Mouse (Mus musculus) limb, embryonic 12.5 days (tissue): ENCODE results near the gene Gtf2h2. TPM values are rescaled to one million over a fixed set of nuclear protein-coding genes. Genes with fewer than 3 reads are reported as not detected.
"Not testable (repeated sequence)": the region's sequence is repeated elsewhere in the genome, so short reads cannot be mapped to it uniquely, and the experiment has no call there.

Experiments
- ATAC-seq: fragments of 200-750 bp; cut with Nextera tagmentation; 2 replicates; pipeline ENCODE4 v1.8.0; 2017; ENCODE audit warnings: low read depth, moderate TSS enrichment; ENCODE audit not compliant: insufficient number of reproducible peaks, insufficient read depth, low FRiP score, low TSS enrichment
- H3K27ac ChIP-seq: fragments of 300-500 bp; sonication (generic); 2 replicates; pipeline ENCODE4 v1.5.1; 2016; ENCODE audit warnings: mild to moderate bottlenecking, moderate library complexity
- H3K27me3 ChIP-seq: fragments of 300-500 bp; sonication (generic); 2 replicates; pipeline ENCODE4 v1.6.1; 2016; ENCODE audit warnings: mild to moderate bottlenecking, moderate library complexity
- H3K36me3 ChIP-seq: fragments of 300-500 bp; sonication (generic); 2 replicates; pipeline ENCODE4 v1.6.1; 2016; ENCODE audit warnings: mild to moderate bottlenecking, moderate library complexity
- H3K4me1 ChIP-seq: fragments of 300-500 bp; sonication (generic); replicated peaks from 2 replicates; pipeline ENCODE4 v1.6.1; 2016
- H3K4me2 ChIP-seq: fragments of 300-500 bp; sonication (generic); 2 replicates; pipeline ENCODE4 v1.6.1; 2016; ENCODE audit warnings: mild to moderate bottlenecking, moderate library complexity
- H3K4me3 ChIP-seq: fragments of 300-500 bp; sonication (generic); replicated peaks from 2 replicates; pipeline ENCODE4 v1.5.1; 2016; ENCODE audit warnings: mild to moderate bottlenecking
- H3K9ac ChIP-seq: fragments of 300-500 bp; sonication (generic); replicated peaks from 2 replicates; pipeline ENCODE4 v1.6.1; 2016; ENCODE audit warnings: mild to moderate bottlenecking, moderate library complexity
- H3K9me3 ChIP-seq: fragments of 300-500 bp; sonication (generic); 2 replicates; pipeline ENCODE4 v1.6.1; 2016; ENCODE audit warnings: mild to moderate bottlenecking, moderate library complexity
- WGBS: fragments of 180-500 bp; shearing (Covaris S2); methylation state at CpG from one replicate; pipeline ENCODE4 v1.1.7; 2016; 5-methylcytosine and 5-hydroxymethylcytosine counted together
- polyA plus RNA-seq: library from polyadenylated mRNA; unstranded; fragments of >200 nt; fragmentation: Nextera tagmentation; extraction: Ambion mirVana; gene quantifications from 2 replicates; pipeline ENCODE4 v1.2.1, GENCODE M21; 2016

Gtf2h2 gene
- polyA plus RNA-seq, 1 experiment from 2014 or later: 84.5 TPM

GRCm38 (mm10) chr13:100483610-100484009 is 8.8 kb downstream of the Gtf2h2 start:
- Histone ChIP-seq H3K4me2 (no peak overlapping the region), H3K9ac (no peak overlapping the region), H3K4me1 (no peaks in the 10 kb centered on the region), H3K27me3 (no peaks in the 10 kb centered on the region), H3K27ac (no peak overlapping the region), H3K36me3 (peaks cover 79% of the 10 kb centered on the region), H3K9me3 (no peaks in the 10 kb centered on the region), H3K4me3 (no peak overlapping the region)
- no peak for ATAC-seq
- 90% methylated on average over 7 of the region's 7 CpGs for WGBS

DNA sequence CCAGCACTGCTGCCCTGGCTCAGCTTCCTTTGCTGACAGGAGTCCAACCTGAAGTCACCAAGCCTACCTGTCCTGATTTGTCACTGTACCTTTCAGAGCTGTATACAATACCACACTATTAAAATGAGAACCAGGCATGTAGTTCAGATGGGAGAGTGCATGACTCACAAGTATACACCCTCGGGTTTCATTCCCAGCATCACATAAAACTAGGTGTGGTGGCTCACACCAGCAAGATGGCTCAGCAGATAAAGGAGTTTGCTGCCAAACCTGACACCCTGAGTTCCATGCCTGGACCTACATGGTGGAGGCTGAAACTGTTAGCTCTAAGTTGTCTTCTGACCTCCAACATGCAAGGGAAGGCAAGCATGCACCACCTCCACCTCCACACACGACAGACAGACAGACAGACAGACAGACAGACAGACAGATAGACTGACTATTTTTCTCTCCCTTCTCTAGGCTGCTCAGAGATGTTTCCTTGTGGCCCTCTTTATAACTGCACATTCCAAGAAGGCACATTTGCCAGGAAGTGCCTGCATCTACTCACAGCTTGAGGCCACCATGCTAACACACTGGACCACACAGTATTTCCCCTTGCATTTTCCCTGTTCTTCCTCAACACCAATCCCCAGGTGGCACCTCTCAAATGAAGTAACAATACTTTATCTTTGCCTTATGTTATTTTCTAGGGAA is 28.7 kb downstream of the Gtf2h2 start:
- WGBS: 86% methylated on average over 2 of the region's 2 CpGs
- H3K9ac ChIP-seq: no peak overlapping the region
- H3K27me3 ChIP-seq: no peaks in the 10 kb centered on the region
- no peaks in the 10 kb centered on the region for H3K4me1 ChIP-seq
- no peak overlapping the region for H3K27ac ChIP-seq
- peaks cover 8% of the 10 kb centered on the region; the same call in 1 of the 2 replicates for H3K9me3 ChIP-seq
- no peak overlapping the region for H3K4me3 ChIP-seq
- H3K36me3 ChIP-seq: peaks cover 66% of the 10 kb centered on the region
- H3K4me2 ChIP-seq: no peak overlapping the region
- no peak for ATAC-seq

DNA sequence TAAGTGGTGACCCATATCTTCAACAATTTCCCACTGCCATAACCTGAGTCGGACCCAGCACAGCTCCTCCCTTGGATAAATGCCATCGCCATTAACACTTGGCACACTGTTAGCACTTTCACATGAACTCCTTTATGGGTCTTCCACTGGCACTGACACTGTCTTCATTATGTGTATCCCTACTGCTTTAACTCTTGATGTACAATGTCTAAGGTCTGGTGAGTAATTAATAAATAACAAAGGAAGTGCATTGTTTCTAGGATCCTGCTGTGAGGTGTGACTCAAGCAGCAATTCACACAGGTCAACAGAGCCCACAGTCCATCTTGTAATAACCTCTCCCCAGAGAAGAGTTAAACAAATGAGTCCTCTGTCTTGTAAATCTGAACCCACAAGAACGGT is 31.0 kb downstream of the Gtf2h2 start:
- Histone ChIP-seq H3K4me2 (no peak overlapping the region), H3K4me3 (no peak overlapping the region), H3K27ac (no peak overlapping the region), H3K9ac (no peak overlapping the region), H3K27me3 (no peaks in the 10 kb centered on the region), H3K36me3 (peaks cover 45% of the 10 kb centered on the region), H3K4me1 (no peaks in the 10 kb centered on the region), H3K9me3 (no peaks in the 10 kb centered on the region)
- no peak for ATAC-seq
- 75% methylated on average over 3 of the region's 3 CpGs for WGBS

DNA sequence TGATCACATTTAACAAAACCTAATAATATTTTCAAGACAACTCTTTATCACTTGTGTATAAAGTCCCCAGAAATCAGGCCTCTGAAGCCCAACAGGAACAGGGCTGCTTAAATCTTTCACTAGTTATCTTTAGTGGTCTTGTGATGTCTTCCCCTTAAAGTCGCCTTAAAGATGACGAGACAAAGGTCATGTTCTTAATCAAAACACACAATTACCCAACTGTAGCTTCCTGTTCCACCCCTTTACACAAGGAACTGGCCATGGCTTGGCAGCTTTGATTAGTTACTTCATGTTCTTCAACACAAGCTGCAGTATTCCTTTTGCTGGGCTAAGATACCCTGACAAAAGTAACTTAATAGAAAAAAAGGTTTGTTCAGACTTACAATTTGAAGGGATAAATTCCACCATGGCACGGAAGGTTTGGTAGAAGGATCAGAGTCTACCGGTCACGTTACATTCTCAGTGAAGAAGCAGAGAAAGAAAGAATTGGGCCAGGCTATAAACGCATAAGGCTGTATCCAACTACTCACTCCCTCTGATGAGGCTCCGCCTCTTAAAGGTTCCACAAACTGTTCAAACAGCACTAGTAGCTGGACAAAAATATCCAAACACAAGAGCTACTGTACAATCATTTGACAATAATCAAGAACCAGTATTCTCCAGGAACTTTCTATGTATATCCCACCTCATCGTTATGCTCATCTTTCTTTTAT is 39.8 kb downstream of the Gtf2h2 start, which contains the start of gene Naip1:
Naip1 (minus strand) TSS at position 455 of the 713 bp plus-strand sequence.
- 81% methylated on average over 8 of the region's 8 CpGs for WGBS
- not testable (repeated sequence) for H3K27me3 ChIP-seq, H3K9ac ChIP-seq, H3K4me3 ChIP-seq, H3K9me3 ChIP-seq, ATAC-seq, H3K27ac ChIP-seq, H3K36me3 ChIP-seq, H3K4me1 ChIP-seq, H3K4me2 ChIP-seq

DNA sequence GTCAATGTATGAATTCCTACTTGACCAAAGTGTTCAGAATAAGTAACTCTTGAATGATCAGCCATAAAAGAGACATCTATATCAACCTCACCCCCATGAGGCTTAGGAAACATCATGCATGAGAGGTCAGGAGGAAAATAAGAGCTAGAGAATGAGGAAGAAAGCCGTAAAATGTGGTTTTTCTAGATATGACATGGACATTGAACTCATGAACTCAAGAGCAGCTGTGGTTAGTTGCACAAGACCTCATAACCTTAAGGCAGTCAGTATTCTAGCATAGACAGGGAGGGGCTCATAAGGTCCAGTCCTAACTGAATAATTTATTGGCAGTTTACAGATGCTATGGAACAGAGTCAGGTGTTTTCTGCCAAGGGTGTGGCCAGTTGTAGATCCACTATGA is 42.9 kb downstream of the Gtf2h2 start:
- Histone ChIP-seq H3K9me3 (no peaks in the 10 kb centered on the region), H3K4me2 (no peak overlapping the region), H3K4me3 (no peak overlapping the region), H3K9ac (no peak overlapping the region), H3K27me3 (no peaks in the 10 kb centered on the region), H3K36me3 (no peaks in the 10 kb centered on the region), H3K4me1 (no peaks in the 10 kb centered on the region), H3K27ac (no peak overlapping the region)
- 89% methylated on average over 1 of the region's 1 CpGs for WGBS
- no peak for ATAC-seq

DNA sequence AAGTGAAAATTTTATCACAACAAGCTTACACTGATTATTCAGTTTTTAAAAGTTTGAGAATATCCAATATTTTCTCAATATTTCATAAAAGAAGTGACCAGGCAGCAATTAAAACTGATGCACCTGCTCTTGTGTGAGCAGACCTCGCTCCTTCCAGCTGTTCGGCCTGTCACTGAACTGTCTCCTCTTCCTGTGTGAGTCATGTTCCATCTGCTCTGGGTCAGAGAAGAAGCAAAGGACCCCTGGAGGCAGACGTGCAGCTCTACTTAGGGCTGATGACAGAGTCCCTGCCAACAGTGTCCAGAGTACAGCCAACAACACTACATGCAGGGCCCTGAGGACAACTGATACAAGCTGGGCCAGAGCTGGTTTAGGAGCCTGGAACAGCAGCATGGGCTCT is 52.3 kb downstream of the Gtf2h2 start:
- H3K4me2 ChIP-seq: no peak overlapping the region
- no peaks in the 10 kb centered on the region for H3K9me3 ChIP-seq
- no peak overlapping the region for H3K27ac ChIP-seq
- H3K4me3 ChIP-seq: no peak overlapping the region
- no peaks in the 10 kb centered on the region for H3K4me1 ChIP-seq
- no peak overlapping the region for H3K9ac ChIP-seq
- ATAC-seq: no peak
- 82% methylated on average over 3 of the region's 3 CpGs for WGBS
- no peaks in the 10 kb centered on the region for H3K36me3 ChIP-seq
- H3K27me3 ChIP-seq: no peaks in the 10 kb centered on the region

DNA sequence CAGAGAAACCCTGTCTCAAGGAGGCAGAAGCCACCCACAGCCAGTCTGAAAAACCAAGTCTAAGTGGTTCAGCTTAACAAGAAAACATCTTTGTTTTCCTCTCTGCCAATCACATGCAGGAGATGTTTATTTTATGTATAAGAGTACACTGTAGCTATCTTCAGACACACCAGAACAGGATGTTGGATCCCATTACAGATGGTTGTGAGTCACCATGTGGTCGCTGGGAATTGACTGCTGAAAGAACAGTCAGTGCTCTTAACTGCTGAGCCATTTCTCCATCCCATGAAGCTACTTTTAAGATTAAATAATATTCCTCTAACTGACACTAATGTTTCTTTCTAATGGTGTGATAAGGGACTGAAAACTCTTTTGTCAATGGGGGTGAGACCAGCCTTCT is 53.7 kb downstream of the Gtf2h2 start:
- Histone ChIP-seq H3K27ac (no peak overlapping the region), H3K9me3 (no peaks in the 10 kb centered on the region), H3K27me3 (no peaks in the 10 kb centered on the region), H3K36me3 (no peaks in the 10 kb centered on the region), H3K9ac (no peak overlapping the region), H3K4me1 (no peaks in the 10 kb centered on the region), H3K4me2 (no peak overlapping the region), H3K4me3 (no peak overlapping the region)
- WGBS: 62% methylated on average over 1 of the region's 1 CpGs
- no peak for ATAC-seq

DNA sequence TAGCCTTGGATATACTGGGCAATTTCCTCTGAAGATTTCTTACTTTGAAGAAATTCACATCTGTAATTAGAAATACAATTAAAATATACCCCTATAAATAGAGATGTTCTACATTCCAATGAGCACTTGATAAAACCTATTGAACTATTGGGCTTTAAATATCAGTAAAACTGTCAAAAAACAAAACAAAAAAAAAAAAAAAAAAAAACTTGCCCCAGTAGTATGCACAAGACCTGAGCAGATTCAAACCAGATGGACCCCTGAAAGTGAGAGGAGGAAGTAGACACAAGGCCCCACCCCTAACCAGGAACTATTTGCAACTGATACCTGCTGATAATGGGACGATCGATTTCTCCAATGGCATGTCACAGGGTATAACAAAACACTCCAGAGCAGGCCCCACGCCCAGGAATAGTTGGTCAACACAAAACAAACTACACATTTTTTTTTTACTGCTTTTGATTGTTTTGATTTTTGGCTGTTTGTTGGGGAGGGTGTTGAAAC is 55.0 kb downstream of the Gtf2h2 start:
- Histone ChIP-seq H3K27me3 (no peaks in the 10 kb centered on the region), H3K27ac (no peak overlapping the region), H3K36me3 (no peaks in the 10 kb centered on the region), H3K9ac (no peak overlapping the region), H3K4me3 (no peak overlapping the region), H3K9me3 (no peaks in the 10 kb centered on the region), H3K4me1 (no peaks in the 10 kb centered on the region), H3K4me2 (no peak overlapping the region)
- no peak for ATAC-seq
- whole genome bisulfite sequencing: 84% methylated on average over 3 of the region's 3 CpGs

- H3K4me3 ChIP-seq, H3K4me1 ChIP-seq, H3K36me3 ChIP-seq, H3K9me3 ChIP-seq, H3K27me3 ChIP-seq, H3K27ac ChIP-seq, H3K4me2 ChIP-seq, H3K9ac ChIP-seq, ATAC-seq: not testable (repeated sequence)
- 83% methylated on average over 1 of the region's 1 CpGs for WGBS
Measured at GRCm38 (mm10) chr13:100436556-100437163, 55.7 kb downstream of the Gtf2h2 start.

- H3K9me3 ChIP-seq, H3K9ac ChIP-seq, H3K4me3 ChIP-seq, H3K36me3 ChIP-seq, H3K27me3 ChIP-seq, ATAC-seq, H3K4me2 ChIP-seq, H3K27ac ChIP-seq, H3K4me1 ChIP-seq: not testable (repeated sequence)
- WGBS: 87% methylated on average over 7 of the region's 7 CpGs
Measured at GRCm38 (mm10) chr13:100419958-100420357, 72.4 kb downstream of the Gtf2h2 start.

DNA sequence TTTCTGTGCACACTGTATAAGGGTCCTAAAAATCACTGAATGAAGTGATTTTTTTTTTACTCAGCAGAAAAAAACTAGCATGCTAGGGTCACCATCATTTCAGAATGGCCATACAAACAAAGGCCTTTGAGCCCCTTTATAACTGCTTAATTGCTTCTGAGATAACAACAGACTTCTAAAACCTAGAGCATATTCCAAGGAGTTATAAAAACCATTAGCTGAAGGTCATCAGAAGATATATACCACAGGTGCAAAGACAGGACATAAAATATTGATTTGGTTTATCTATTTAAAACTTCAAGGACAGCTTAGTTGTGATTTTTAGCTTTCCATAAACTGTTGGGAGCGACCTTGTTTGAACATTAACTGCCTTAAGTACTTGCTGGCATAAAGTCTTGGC is 78.0 kb downstream of the Gtf2h2 start:
- H3K4me2 ChIP-seq: no peak overlapping the region
- WGBS: 60% methylated on average over 1 of the region's 1 CpGs
- peaks cover 8% of the 10 kb centered on the region; the same call in 1 of the 2 replicates for H3K9me3 ChIP-seq
- no peak for ATAC-seq
- H3K4me3 ChIP-seq: no peak overlapping the region
- no peak overlapping the region for H3K9ac ChIP-seq
- H3K27ac ChIP-seq: no peak overlapping the region
- no peaks in the 10 kb centered on the region for H3K36me3 ChIP-seq
- no peaks in the 10 kb centered on the region for H3K27me3 ChIP-seq
- no peaks in the 10 kb centered on the region for H3K4me1 ChIP-seq
